Mouse (Mus musculus) spleen, postnatal 14 days (tissue): ENCODE data around the gene Tmem127.
"Not testable (repeated sequence)": the region's sequence is repeated elsewhere in the genome, so short reads cannot be mapped to it uniquely, and the experiment has no call there.

Experiments used
- DNase-seq, 2 experiments: peaks; one replicate each; pipeline ENCODE4 v3.0.0; 2021 to 2022; ENCODE audit warnings: low spot score in 2 of 2

Gene Tmem127

DNA sequence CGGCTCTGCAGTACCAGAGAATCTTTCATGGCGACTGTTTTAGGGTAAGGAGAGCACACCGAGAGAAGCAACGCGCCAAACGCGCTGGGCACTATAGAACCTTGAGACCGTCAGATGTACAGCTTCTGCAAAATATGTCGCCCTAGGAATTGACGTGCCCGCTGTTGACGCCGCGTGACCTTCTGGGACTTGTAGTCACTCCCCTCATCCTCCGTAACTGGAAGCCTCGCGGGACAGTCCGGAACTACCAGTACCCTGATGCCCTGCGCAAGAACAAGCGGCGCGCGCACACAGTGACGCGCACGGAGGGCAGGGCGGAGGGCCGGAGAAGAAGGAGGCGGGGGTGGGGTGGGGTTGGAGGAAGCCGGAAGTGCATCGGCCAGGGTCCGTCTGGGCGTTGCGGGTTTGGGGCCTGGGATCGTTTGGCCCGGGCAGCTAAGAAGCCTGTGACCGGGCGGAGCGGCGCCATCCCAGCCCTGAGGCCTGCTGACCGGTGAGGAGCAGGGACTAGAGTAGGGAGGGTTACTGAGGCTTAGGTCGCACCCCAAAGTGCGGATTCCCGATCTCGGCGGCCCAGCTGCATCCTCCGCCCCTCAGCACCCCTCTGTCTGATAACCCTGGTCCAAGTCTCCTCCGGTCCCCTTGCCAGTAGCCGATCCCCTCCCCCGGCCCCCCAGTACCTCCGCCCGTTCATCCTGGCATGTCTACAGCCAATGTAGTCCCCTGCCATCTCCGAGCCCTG, at the start of gene Tmem127, which contains the start of gene Ciao1:
Tmem127 (plus strand) TSS at position 317 of the 742 bp plus-strand sequence.
Ciao1 (minus strand) TSS at position 225 of the 742 bp plus-strand sequence.
- peak; percentile 94 to 95 for DNase-seq

DNA sequence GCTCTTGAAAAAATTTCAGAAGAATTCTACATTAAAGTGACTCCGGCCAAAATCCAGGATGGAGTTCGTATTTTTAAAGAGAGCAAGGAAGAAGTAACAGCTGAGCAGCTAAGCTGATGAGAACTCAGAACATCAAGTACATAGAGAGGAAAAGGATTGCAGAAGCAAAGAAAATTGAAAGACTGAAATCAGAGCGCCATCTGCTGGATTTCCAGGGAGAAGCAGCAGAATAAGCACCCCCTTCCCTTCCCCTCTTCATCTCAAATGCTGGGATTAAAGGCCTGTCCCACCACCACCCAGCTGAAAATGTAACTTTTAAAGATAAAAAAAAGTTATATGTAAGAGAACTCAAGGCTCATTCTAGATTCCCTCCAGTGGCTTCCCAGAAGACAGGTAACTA, 42.8 kb upstream of the Tmem127 start:
- peak in 1 of 2 experiments; percentile 52 for DNase-seq

DNA sequence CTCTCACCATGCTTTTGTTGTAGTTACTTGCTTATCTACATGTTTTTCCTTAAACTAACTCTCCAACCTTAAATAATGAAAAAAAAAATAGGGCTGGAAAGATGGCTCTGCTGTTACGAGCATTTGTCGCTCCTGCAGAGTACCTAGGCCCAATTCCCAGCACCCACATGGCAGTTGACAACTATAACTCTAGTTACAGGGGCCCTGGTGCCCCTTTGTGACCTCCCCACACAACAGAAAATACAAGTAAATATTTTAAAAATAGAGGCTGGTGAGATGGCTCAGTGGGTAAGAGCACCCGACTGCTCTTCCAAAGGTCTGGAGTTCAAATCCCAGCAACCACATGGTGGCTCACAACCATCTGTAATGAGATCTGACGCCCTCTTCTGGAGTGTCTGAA, 41.8 kb upstream of the Tmem127 start:
- not testable (repeated sequence) for DNase-seq

DNA sequence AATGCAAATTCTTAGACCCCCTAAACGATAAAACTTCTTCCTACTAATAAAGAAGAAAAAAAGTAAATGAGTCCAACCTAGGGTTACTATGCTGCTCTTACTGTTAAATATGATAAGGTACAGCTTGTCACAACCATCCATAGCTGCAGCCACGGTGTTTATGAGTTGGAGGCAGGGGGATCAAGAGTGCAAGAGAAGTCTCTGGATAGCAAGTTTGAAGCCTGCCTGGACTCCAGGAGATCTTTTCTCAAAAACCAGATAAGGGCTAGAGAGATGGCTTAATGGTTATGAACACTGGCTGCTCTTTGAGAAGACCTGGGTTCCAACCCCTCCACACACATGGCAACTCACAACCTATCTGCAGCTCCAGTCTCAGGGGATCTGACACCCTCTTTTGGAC, 40.8 kb upstream of the Tmem127 start:
- DNase-seq: no peak

DNA sequence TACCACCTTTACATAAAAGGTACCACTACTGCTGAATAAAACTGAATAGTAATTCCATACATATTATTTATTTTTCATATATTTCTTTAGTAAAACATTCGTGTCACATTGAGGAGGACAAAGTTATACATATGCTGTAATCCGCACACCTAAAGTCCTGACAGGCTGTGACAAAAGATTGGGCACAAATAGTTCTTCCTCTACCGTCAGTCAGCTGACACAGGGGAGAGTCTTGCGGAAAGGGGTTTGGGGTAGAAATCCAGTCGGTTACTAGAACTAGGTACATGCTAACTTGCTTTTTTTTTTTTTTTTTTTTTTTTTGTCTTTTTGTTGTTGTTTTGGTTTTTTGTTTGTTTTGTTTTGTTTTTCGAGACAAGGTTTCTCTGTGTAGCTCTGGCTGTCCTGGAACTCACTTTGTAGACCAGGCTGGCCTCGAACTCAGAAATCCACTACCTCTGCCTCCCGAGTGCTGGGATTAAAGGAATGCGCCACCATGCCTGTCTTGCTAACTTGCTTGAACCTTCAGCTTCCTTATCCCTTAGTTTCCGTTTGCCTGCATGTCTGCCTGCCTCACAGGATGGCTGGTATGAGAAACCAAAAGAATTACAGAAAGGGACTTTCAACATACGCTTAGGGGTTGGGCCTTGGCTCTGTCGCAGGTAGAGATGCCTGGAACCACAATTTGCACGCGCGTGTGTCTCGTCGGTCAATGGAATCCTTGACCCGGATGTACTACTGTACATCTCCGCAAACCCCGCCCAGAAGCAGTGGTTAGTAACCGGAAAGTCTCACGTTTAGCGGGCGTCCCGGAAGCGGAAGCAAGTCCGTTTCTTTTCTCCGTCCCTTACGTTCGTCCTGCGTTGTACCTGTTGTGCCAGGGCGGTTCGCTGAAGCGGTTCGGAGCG, 39.9 kb upstream of the Tmem127 start, which contains the start of the genes 1810024B03Rik and Snrnp200:
1810024B03Rik (minus strand) TSS at position 734 of the 905 bp plus-strand sequence.
Snrnp200 (plus strand) TSS at position 840 of the 905 bp plus-strand sequence.
- peak; percentile 84 to 89 for DNase-seq

DNA sequence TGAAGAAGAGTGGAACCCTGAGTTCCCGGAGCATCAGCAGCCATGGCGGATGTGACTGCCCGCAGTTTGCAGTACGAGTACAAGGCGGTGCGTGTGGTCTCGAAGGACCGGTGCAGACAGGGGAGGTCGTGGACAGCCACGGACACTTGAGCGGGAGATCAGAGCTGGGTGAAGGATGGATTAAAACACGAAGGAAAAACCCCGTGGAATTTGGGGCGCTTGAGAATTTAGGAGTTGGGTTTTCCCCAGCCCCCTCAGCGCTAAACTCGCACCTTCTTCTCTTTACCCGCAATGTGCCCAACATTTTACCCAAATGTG, 39.3 kb upstream of the Tmem127 start:
- DNase-seq: no peak

DNA sequence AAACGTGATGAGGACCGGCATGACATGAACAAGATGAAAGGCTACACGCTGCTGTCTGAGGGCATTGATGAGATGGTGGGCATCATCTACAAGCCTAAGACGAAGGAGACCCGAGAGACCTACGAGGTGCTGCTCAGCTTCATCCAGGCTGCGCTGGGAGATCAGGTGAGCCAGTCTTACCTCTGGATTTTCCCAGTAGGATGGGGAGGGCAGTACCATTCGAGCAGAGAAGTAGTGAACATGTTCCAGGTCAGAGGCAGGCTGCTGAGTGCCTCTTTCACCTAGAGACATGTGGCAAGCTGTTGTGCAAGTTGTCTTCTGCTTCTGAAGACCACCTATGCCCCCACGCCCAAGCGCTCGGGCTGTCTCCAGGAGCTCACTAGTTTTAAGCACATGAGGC, 37.0 kb upstream of the Tmem127 start:
- DNase-seq: no peak

DNA sequence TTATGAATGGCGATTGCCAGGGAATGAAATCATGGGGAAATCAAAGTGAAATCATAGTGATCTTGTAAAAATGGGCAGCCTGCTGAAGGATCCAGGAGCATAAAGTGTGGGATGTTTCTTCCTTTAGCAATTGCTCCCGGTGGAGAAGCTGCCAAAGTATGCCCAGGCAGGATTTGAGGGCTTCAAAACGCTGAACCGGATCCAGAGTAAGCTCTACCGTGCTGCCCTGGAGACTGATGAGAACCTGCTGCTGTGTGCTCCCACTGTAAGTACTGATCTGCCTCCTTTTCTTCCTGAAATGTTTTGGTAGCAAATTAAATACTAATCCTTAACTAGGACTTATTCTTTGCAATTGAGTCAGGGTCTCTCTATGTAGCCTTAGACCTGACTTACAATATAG, 30.0 kb upstream of the Tmem127 start:
- no peak for DNase-seq

DNA sequence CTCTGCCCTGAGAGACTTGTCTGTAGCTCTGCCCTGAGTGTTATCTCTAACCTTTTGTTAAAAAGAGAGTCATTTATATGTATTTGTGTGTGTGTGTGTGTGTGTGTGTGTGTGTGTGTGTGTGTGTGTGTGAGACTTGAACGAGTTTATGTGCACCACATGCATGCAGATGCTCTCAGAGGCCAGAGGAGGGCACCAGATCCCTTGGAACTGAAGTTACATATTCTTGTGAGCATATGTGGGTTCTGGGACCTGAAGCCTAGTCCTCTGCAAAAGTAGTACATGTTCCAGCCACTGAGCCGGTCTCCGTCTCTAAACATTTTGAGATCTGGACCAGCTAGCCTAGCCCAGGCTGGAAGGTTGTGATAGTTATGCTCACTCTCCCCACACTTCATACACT, 22.4 kb upstream of the Tmem127 start:
- no peak for DNase-seq

DNA sequence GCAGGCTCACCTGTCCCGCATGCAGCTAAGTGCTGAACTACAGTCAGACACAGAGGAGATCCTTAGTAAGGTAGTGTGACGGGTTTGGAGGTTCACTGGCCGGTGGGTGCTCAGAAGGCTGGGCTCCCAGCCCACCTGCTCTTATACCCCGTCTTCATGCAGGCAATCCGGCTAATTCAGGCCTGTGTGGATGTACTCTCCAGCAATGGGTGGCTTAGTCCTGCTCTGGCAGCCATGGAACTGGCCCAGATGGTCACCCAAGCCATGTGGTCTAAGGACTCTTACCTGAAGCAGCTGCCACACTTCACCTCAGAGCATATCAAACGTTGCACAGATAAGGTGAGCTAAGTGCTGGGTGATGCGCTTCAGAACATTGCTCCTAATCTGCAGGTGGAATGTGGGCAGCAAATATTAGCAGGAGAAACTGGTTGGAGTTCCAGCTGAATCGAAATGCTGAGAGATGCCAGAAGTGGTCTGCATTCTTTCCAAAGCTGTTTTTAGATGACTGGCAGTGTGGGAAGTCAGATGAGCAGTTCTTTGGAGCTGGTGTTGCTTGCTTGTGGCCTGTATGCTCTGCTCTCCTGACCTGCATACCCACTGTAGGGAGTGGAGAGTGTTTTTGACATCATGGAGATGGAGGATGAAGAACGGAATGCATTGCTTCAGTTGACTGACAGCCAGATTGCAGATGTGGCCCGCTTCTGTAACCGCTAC, 9.7 kb upstream of the Tmem127 start:
- DNase-seq: no peak

DNA sequence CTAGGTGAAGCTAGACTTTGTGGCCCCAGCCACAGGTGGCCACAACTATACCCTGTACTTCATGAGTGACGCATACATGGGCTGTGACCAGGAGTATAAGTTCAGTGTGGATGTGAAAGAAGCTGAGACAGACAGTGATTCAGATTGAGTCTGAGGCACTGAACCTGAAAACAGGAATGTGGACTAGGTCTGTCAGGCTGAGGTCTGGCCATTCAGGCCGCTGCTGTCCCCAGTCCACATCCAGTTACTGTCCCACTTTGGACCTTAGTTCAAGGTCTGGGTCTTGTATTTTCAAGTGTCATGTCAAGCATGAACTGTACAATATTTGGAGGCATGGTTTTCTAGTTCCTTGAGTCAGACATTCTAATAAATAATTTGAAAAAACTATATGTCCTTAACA, 7.6 kb upstream of the Tmem127 start:
- no peak for DNase-seq

DNA sequence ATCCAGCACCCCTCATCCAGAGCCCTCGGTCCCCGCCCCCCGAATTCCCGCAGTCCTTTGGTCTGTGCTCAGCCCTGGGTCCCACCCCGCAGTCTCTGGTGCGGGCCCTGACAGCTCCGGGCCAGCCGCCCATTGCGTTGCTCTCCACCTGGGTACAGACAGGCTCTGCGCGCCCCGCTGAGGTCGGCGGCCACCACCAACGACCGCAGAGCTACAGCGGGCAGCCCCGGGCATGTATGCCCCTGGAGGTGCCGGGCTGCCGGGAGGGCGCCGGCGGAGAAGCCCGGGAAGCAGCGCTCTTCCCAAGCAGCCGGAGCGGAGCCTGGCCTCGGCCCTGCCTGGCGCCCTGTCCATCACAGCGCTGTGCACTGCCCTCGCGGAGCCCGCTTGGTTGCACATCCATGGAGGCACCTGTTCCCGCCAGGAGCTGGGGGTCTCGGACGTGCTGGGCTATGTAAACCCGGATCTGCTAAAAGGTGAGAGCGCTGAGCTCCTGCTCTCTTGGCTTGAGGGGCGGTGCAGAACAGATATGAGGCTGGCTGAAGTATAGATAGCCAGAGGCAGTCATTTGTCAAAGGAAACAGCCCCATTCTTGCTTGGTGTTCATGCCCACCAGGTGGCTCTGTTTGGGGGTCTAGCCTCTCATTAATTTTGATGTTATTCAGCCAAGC, 761 bp downstream of the Tmem127 start:
- DNase-seq: peak; percentile 24 to 42

DNA sequence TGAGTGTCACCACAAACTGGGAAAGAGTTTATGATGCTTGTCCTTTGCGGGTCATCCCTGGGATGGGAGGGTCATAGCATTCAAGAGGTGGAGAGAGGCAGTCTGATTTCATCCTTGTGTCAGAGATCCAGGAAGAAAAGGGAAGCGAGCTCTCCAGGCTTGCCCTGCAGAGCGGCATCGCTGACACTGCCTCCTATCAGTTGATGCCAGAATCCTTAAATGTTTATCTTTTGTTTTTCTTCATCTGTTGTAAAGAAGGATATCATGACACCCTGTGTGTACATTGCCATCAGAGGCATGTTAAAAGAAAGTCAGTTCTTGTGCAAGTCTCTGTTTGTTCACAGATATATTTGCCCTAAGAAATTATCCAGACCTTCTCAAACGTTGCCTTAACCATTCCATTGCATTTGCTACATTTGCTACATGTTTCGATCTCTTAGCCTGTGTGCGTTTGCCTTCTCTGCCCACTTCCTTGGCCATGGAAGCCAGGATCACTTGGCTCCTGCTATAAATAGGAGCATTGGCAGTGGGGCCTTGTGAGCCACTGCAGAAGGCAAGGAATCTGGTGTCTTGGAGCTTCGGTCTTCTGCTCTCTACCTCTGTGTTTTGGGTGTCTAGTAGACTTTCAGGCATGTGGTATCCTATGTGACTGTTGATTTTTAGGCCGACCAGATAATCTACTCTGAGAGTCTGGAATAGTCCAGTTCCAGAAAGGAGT, 2.7 kb downstream of the Tmem127 start:
- DNase-seq: no peak

DNA sequence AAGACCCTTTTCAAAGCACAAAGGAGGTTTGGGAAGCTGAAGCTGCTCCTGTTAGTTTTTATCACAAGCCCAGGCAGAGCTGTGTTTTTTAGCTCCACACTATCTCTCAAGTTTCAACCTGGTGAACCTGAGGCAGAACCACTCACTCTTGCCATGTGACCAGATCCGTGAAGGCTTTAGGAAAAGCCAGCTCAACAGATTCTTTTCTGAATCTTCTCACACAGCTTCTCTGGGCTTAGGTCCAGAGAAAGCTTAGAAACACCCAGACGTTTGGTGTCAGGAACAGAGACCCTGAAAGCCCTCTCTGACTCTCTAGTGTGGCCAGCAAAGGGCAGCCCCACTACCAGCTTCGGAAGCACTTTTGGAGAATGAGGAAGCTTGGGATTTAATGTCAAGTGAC, 3.7 kb downstream of the Tmem127 start:
- no peak for DNase-seq

DNA sequence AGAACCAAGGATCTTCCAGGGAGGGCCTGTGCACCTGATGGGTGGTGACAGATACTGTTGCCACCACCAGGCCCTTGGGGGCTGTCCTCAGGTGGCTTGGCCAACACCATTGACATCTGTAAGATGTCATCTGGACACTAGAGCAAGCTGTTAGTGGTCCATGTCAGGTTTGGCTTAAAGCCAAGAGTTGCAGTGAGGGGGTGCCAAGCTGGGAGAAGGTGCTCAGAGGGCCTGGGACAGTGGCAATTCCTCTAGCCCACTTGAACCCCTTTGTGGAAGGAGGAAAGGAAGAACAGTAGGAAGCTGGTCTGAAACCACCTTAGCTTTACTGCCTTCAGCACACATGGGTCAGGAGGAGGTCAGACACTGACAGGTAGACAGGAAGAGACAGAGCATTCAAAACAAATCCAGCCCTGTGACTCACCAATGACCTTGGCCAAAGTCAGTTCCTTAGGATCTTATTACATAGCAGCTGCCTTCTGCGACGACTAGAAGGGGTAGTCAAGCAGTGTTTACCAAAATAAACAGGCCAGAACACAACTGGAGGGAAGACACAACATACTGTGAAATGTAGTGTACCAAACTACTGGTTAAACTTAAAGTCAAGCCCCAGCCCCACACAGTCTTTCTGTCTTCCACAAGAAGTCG, 4.3 kb downstream of the Tmem127 start:
- no peak for DNase-seq

DNA sequence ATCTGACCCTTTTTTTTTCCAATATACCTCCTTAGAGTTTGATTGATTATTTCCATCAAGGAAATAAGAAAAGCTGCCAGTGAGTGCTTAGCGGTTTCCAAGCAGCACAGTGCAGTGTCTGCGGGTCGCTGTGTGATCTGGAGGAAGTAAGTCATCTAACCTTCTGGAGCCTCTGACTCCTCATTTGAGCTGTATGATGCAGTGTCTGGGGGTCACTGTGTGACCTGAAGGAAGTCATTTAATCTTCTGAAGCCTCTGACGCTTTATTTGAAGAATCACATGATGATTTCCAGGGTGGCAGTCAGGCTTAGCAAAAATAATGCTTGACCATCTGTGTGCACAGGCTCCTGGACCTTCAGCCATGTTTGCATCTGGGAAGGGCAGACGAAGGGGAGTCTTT, 5.1 kb downstream of the Tmem127 start:
- DNase-seq: no peak

DNA sequence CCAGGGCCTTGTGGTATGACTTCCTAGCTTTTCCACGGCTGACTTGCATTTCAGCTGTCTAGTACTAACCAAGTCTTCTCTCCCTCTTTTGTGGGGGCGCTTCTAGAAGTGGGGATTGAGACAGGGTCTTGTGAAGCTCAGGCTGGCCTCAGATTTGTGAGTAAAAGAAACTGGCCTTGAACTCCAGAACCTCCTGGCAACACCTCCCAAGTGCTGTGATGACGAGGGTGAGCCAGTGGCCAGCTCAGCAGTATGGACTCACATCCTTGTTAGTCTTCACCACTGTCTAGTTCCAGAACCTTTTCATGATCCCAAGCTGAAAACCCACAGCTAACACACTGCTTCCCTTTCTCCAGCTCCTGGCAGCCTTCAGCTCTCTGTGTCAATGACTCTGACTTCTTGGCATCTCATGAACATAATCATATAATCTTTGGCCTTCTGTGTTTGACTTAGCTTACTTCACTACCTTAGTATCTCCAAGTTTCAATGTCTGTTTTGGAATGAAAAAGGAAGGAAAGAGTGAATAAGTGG, 7.0 kb downstream of the Tmem127 start:
- no peak for DNase-seq

DNA sequence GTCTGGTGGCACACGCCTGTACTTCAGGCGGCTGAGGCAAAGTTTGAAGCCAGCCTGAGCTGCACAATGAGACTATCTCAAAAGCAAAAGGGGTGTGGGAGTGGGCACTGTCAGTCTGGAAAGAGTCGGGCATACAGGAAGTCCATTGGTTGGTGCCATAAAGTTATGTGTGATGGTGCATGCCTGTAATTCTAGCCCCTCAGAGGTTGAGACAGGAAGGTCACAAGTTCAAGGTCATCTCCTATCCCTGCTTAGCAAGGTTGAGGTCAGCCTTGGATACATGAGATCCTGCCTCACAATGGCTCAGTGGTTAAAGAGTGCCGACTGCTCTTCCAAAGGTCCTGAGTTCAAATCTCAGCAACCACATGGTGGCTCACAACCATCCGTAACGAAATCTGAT, 7.6 kb downstream of the Tmem127 start:
- DNase-seq: no peak

DNA sequence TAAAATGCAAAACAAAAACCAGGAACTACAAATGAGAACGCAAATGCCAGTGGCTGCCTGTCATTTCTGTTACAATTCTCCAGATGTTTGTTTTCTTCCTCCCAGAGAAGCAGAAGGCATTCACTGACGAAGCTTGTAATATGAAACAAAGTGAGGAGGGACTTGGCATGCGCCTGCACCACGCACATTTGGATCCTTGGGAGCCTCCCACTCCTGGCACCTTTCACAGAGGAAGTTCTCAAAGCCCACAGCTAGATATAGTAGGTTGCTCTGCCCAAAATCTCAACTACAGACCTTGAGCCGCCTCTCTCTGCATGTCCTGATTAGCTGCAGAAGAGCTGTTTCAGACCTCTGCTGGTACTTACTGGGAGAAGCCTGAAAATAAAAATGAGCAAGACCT, 11.6 kb downstream of the Tmem127 start:
- DNase-seq: no peak

DNA sequence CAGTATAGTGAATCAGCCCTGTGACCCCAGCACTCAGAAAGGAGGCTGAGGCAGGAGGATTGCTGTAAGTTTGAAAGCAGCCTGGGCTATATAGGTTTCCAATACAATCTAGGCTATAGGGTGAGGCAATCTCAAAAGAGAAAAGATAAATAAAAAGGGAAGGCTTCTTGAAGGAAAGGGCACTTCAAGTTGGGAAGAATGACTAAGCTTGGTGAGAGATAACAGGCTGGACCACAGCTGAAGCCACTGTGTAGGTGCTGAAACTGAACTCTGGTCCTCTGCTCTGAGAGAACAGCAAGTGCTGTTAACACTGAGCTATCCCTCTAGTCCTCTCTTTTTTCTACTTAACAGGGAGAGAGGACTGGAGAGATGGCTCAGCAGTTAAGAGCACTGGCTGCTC, 14.8 kb downstream of the Tmem127 start:
- DNase-seq: no peak
